Mouse (Mus musculus) limb, embryonic 13.5 days (tissue): ENCODE results near the gene Psg27. TPM values are rescaled to one million over a fixed set of nuclear protein-coding genes. Genes with fewer than 3 reads are reported as not detected.
"Not testable (repeated sequence)": the region's sequence is repeated elsewhere in the genome, so short reads cannot be mapped to it uniquely, and the experiment has no call there.

Experiments
- ATAC-seq: fragments of 200-750 bp; cut with Nextera tagmentation; 2 replicates; pipeline ENCODE4 v1.8.0; 2017; ENCODE audit warnings: low read depth, moderate number of reproducible peaks, moderate TSS enrichment; ENCODE audit not compliant: low FRiP score
- H3K27ac ChIP-seq: fragments of 300-500 bp; sonication (generic); 2 replicates; pipeline ENCODE4 v1.5.1; 2015; ENCODE audit warnings: inconsistent platforms, mild to moderate bottlenecking, moderate library complexity
- H3K27me3 ChIP-seq: fragments of 300-500 bp; sonication (generic); 2 replicates; pipeline ENCODE4 v1.6.1; 2015; ENCODE audit warnings: mild to moderate bottlenecking, inconsistent platforms
- H3K36me3 ChIP-seq: fragments of 300-500 bp; sonication (generic); 2 replicates; pipeline ENCODE4 v1.6.1; 2015; ENCODE audit warnings: inconsistent platforms, mild to moderate bottlenecking, moderate library complexity
- H3K4me1 ChIP-seq: fragments of 300-500 bp; sonication (generic); 2 replicates; pipeline ENCODE4 v1.6.1; 2015; ENCODE audit warnings: inconsistent platforms
- H3K4me2 ChIP-seq: fragments of 300-500 bp; sonication (generic); replicated peaks from 2 replicates; pipeline ENCODE4 v1.6.1; 2015; ENCODE audit warnings: inconsistent platforms, mild to moderate bottlenecking, moderate library complexity
- H3K4me3 ChIP-seq: fragments of 300-500 bp; sonication (generic); 2 replicates; pipeline ENCODE4 v1.5.1; 2015; ENCODE audit warnings: moderate library complexity, mild to moderate bottlenecking, inconsistent platforms
- H3K9ac ChIP-seq: fragments of 300-500 bp; sonication (generic); 2 replicates; pipeline ENCODE4 v1.6.1; 2015; ENCODE audit warnings: mild to moderate bottlenecking, inconsistent platforms
- H3K9me3 ChIP-seq: fragments of 300-500 bp; sonication (generic); 2 replicates; pipeline ENCODE4 v1.6.1; 2016; ENCODE audit warnings: inconsistent platforms
- WGBS: fragments of 180-500 bp; shearing (Covaris S2); methylation state at CpG from one replicate; pipeline ENCODE4 v1.1.7; 2015; 5-methylcytosine and 5-hydroxymethylcytosine counted together
- polyA plus RNA-seq: library from polyadenylated mRNA; unstranded; fragments of >200 nt; fragmentation: Nextera tagmentation; extraction: Ambion mirVana; gene quantifications from 2 replicates; pipeline ENCODE4 v1.2.1, GENCODE M21; 2015

The Psg27 gene
- polyA plus RNA-seq, result not detected in 2 replicates

DNA sequence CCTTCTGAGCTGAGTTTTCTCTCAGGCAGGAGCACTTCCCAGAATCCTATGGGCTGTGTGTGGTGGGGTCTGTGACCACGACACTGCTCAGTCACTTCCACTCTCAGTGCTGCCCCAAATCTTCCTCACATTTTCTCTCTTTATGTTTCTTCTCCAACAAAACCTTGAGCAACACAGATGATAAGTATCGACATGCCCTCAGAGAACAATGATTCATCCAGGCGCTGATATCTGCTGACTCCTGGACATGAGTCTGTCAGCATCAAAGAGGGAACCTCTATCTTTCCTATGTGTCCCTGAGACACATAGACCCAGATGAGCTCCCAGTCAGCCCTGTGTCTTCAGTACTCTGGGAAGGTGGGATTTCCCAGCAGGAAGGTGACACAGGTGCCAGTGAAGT, at the start of gene Psg27:
Gene Psg27 (minus strand): TSS at position 101 of the 400 bp plus-strand sequence.
- no peaks in the 10 kb centered on the region for H3K27me3 ChIP-seq
- no peak within 1 kb of the TSS for H3K9ac ChIP-seq
- H3K36me3 ChIP-seq, result no peaks in the 10 kb centered on the region
- H3K27ac ChIP-seq, result no peak within 1 kb of the TSS
- no peak within 1 kb of the TSS for H3K4me3 ChIP-seq
- H3K9me3 ChIP-seq, result peaks cover 21% of the 10 kb centered on the region; the same call in 1 of the 2 replicates
- H3K4me2 ChIP-seq, result no peak within 1 kb of the TSS
- no peak for ATAC-seq
- 77% methylated on average over 3 of the region's 3 CpGs for WGBS
- H3K4me1 ChIP-seq, result no peaks in the 10 kb centered on the region

DNA sequence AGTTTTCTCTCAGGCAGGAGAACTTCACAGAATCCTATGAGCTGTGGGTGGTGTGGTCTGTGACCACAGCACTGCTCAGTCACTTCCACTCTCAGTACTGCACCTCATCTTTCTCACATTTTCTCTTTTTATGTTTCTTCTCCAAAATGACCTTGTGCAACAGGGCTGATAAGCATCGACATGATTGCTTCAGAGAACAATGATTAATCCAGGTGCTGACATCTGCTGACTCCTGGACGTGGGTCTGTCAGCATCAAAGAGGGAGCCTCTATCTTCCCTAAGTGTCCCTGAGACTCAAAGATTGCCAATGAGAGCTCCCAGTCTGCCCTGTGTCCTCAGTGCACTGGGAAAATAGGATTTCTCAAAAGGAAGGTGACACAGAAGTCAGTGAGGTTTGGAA, 49.3 kb upstream of the Psg27 start, which contains the start of gene Psg23:
Gene Psg23 (minus strand): TSS at position 101 of the 400 bp plus-strand sequence.
- not testable (repeated sequence) for ATAC-seq, H3K4me3 ChIP-seq, H3K27ac ChIP-seq, H3K27me3 ChIP-seq, H3K4me1 ChIP-seq, H3K36me3 ChIP-seq, H3K9me3 ChIP-seq, H3K9ac ChIP-seq, H3K4me2 ChIP-seq
- 79% methylated on average over 2 of the region's 2 CpGs for WGBS

DNA sequence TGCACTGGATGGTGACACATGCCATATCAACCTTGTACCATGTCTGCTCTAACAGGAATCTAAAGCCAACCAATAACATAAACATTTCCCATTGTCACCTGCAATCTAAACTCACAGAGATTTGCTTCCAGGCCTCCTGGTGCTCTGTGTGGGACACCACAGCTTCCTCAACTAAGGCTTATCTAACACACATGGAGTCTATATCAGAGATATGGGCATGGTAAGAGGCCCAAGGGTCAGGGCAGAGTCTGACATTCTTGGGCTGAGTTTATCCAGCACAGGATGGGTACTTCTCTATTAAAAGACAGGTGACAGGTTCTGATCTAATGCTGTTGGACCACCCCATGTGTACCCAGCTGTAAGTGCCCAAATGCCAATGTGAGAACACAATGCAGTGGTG, 7.3 kb downstream of the Psg27 start:
- no peak overlapping the region for H3K4me2 ChIP-seq
- H3K27ac ChIP-seq, result no peak overlapping the region
- no peak overlapping the region for H3K4me3 ChIP-seq
- no peaks in the 10 kb centered on the region for H3K27me3 ChIP-seq
- ATAC-seq, result no peak
- H3K9me3 ChIP-seq, result 0 out of 2 replicates have a peak, but pooled peaks cover 16% of the 10 kb centered on the region
- no peaks in the 10 kb centered on the region for H3K36me3 ChIP-seq
- H3K9ac ChIP-seq, result no peak overlapping the region
- H3K4me1 ChIP-seq, result no peaks in the 10 kb centered on the region

DNA sequence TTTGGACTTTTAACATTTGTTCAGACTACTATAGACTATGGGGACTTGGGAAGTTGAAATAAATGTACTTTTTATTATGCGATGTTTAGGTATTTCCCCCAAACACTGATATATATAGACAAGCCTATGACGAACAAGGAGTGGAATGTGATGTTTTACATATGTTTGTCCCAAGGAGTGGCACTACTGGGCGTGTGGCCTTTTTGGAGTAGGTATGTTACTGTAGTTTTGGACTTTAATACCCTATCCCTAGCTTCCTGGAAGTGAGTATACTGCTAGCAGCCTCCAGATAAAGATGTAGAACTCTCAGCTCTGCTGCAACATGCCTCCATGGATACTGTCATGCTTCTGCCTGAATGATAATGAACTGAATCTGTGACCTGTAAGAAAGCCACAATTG, 11.4 kb downstream of the Psg27 start:
- WGBS, result 79% methylated on average over 3 of the region's 3 CpGs
- ATAC-seq, result not testable (repeated sequence)

DNA sequence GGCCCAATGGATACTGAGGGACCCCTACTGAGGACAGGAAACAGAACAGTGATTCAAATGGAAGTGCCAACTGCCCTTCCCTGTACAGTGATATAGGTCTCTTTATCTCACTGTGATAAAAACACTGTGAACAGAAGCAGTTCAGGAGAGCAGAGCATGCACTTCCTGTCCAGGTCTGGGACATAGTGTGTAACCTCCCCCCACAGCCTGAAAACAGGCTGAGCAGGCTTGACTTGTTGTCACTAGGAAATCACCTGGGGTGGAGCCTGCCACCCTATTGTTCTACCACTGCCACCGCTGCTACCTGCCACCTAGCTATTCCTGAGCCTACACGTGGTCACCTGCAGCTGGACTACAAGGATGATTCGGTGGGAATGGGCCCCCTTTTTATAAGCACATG, 33.7 kb downstream of the Psg27 start:
- no peaks in the 10 kb centered on the region for H3K4me1 ChIP-seq
- 46% methylated on average over 3 of the region's 3 CpGs for WGBS
- no peak overlapping the region for H3K27ac ChIP-seq
- H3K4me3 ChIP-seq, result no peak overlapping the region
- ATAC-seq, result no peak
- no peak overlapping the region for H3K9ac ChIP-seq
- H3K4me2 ChIP-seq, result no peak overlapping the region
- H3K36me3 ChIP-seq, result no peaks in the 10 kb centered on the region
- no peaks in the 10 kb centered on the region for H3K27me3 ChIP-seq
- H3K9me3 ChIP-seq, result 0 out of 2 replicates have a peak, but pooled peaks cover 11% of the 10 kb centered on the region

More for the DNA sequence above, 11.4 kb downstream of the Psg27 start:
- H3K9ac ChIP-seq, H3K36me3 ChIP-seq, H3K27ac ChIP-seq, H3K4me2 ChIP-seq, H3K4me3 ChIP-seq, H3K4me1 ChIP-seq, H3K27me3 ChIP-seq: not testable (repeated sequence)
- peaks cover 12% of the 10 kb centered on the region; the same call in 1 of the 2 replicates for H3K9me3 ChIP-seq

DNA sequence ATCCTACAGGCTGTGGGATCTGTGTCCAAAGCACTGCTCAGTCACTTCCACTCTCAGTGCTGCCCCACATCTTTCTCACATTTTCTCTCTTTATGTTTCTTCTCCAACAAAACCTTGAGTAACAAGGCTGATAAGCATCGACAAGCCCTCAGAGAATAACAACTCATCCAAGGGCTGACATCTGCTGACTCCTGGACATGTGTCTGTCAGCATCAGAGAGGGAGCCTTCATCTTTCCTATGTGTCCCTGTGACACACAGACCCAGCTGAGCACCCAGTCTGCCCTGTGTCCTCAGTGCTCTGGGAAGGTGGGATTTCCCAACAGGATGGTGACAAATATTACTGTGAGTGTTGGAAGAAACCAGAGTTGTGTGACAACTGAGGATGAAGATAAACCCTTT, 34.9 kb downstream of the Psg27 start, which contains the start of gene Psg25:
Gene Psg25 (minus strand): TSS at position 101 of the 400 bp plus-strand sequence.
- H3K9me3 ChIP-seq, result 0 out of 2 replicates have a peak, but pooled peaks cover 13% of the 10 kb centered on the region
- H3K4me3 ChIP-seq, result no peak within 1 kb of the TSS
- no peak for ATAC-seq
- no peak within 1 kb of the TSS for H3K9ac ChIP-seq
- H3K36me3 ChIP-seq, result no peaks in the 10 kb centered on the region
- no peak within 1 kb of the TSS for H3K4me2 ChIP-seq
- H3K27me3 ChIP-seq, result no peaks in the 10 kb centered on the region
- no peaks in the 10 kb centered on the region for H3K4me1 ChIP-seq
- WGBS, result 81% methylated on average over 1 of the region's 1 CpGs
- no peak within 1 kb of the TSS for H3K27ac ChIP-seq

DNA sequence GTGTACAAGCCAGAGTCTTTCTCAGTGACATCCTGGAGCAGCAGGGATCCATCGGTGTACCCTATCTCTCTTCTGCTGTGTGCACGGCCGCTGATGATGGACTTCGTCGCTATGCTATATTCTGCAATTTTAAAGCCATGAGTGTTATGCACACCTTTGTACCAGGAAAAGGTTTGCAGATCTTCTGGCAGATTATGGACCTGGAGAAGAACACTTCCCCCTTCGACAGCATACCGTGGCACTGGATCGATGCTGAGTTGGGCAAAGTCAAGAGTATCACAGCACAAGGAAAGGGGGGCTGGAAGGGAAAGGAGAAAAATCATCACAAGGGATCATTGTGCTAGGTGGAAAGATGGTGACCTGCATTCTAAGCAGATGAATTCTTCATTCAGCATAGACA, 42.4 kb downstream of the Psg27 start:
- H3K4me1 ChIP-seq, result no peaks in the 10 kb centered on the region
- peaks cover 17% of the 10 kb centered on the region for H3K9me3 ChIP-seq
- no peak overlapping the region for H3K4me2 ChIP-seq
- no peak overlapping the region for H3K27ac ChIP-seq
- H3K4me3 ChIP-seq, result no peak overlapping the region
- H3K27me3 ChIP-seq, result no peaks in the 10 kb centered on the region
- no peak for ATAC-seq
- WGBS, result 92% methylated on average over 8 of the region's 8 CpGs
- no peaks in the 10 kb centered on the region for H3K36me3 ChIP-seq
- no peak overlapping the region for H3K9ac ChIP-seq

- H3K9me3 ChIP-seq, H3K9ac ChIP-seq, H3K4me3 ChIP-seq, H3K4me1 ChIP-seq, H3K27me3 ChIP-seq, H3K36me3 ChIP-seq, H3K27ac ChIP-seq, ATAC-seq, H3K4me2 ChIP-seq: not testable (repeated sequence)
These were observed 54.3 kb downstream of the Psg27 start for GRCm38 (mm10) chr7:18512848-18513247.

DNA sequence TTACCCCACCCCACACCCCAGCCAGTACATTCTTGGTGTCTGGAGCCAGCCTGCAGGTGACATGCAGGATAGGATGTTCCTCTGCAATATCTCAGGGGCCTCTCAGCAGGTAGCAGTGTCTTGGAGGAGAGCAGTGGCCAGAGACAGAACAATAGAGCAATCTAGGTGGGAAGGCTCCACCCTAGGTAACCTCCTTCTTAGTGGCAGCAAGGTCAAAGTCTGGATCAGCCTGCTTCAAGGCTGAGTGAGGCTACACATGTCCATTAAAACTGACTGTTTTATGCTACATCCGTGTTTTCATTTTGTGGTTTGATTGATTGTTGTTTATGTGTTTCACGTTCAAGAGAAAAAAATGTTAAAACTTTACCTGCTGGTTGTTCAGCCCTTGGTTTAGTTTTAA, 54.7 kb downstream of the Psg27 start:
- H3K27me3 ChIP-seq, H3K4me3 ChIP-seq, H3K9ac ChIP-seq: not testable (repeated sequence)

GRCm38 (mm10) chr7:18511479-18511878, 55.6 kb downstream of the Psg27 start:
- no peak for ATAC-seq
- no peaks in the 10 kb centered on the region for H3K27me3 ChIP-seq
- no peaks in the 10 kb centered on the region for H3K9me3 ChIP-seq
- 21% methylated on average over 9 of the region's 9 CpGs for WGBS
- no peak overlapping the region for H3K4me2 ChIP-seq
- H3K4me1 ChIP-seq, result no peaks in the 10 kb centered on the region
- no peaks in the 10 kb centered on the region for H3K36me3 ChIP-seq
- H3K9ac ChIP-seq, result no peak overlapping the region
- no peak overlapping the region for H3K27ac ChIP-seq
- H3K4me3 ChIP-seq, result no peak overlapping the region

More for the DNA sequence above, 54.7 kb downstream of the Psg27 start:
- 34% methylated on average over 2 of the region's 2 CpGs for WGBS
- not testable (repeated sequence) for H3K36me3 ChIP-seq, ATAC-seq, H3K9me3 ChIP-seq, H3K4me1 ChIP-seq, H3K4me2 ChIP-seq, H3K27ac ChIP-seq

Other genes starting within 250 kb of the Psg27 start
- not detected in 2 replicates for gene Psg18, start 212.3 kb downstream of the Psg27 start, polyA plus RNA-seq
- not detected in 2 replicates for gene Psg28, start 135.3 kb downstream of the Psg27 start, polyA plus RNA-seq
- gene Psg26, start 83.1 kb downstream of the Psg27 start, polyA plus RNA-seq, result not detected in 2 replicates
- not detected in 2 replicates for gene Psg25, start 35.0 kb downstream of the Psg27 start, polyA plus RNA-seq
- gene Psg23, start 49.2 kb upstream of the Psg27 start, polyA plus RNA-seq, result not detected in 2 replicates
- gene Psg21, start 89.4 kb upstream of the Psg27 start, polyA plus RNA-seq, result not detected in 2 replicates
- gene Psg20, start 118.9 kb upstream of the Psg27 start, polyA plus RNA-seq, result not detected in 2 replicates
- not detected in 2 replicates for gene Psg22, start 150.8 kb upstream of the Psg27 start, polyA plus RNA-seq
- gene Psg19, start 231.2 kb upstream of the Psg27 start, polyA plus RNA-seq, result not detected in 2 replicates